Mouse (Mus musculus): ENCODE data around the gene Slc25a43.
A peak's percentile ranks its signal among the peaks of the same experiment; 100 is the strongest.

Gene Slc25a43

DNA sequence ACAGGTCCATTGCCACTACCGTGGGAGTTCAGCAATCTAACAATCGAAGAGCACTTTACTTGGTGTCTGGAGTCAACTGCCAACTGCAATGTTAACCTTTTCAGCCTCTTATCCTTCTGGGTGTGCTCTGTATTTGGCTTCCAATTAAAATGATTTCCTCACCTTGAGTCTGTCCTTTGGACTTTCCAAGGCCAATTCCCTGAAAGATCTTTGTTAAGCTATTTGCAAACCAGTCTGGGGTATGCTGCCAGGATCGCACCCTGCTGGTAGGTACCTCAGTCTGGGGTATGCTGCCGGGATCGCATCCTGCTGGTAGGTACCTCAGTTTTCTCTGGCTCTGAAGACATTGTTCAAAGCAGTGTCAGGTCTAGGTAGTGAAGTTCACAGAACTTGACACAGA is 51.1 kb downstream of the Slc25a43 start:
- no peak for DNase-seq

- peak; percentile 88 to 91 for DNase-seq
Observed at GRCm38 (mm10) chrX:36795424-36796162, 52.1 kb downstream of the Slc25a43 start, which contains the start of gene Slc25a5. Slc25a5 (plus strand) TSS chrX:36795651.

GRCm38 (mm10) chrX:36796163-36796581 is 52.7 kb downstream of the Slc25a43 start:
- peak; percentile 79 to 86 for DNase-seq

DNA sequence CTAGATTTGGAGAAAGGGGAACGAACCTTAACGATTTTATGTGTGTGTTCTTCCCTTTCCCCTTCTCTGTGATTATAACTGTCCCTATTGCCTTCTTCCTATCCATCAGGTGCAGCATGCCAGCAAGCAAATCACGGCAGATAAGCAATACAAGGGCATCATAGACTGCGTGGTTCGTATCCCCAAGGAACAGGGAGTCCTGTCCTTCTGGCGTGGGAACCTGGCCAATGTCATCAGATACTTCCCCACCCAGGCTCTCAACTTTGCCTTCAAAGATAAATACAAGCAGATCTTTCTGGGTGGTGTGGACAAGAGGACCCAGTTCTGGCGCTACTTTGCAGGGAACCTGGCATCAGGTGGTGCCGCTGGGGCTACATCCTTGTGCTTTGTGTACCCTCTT is 53.3 kb downstream of the Slc25a43 start:
- DNase-seq = peak in 1 of 2 experiments; percentile 32

GRCm38 (mm10) chrX:36799131-36799879 is 55.8 kb downstream of the Slc25a43 start:
- no peak for DNase-seq

DNA sequence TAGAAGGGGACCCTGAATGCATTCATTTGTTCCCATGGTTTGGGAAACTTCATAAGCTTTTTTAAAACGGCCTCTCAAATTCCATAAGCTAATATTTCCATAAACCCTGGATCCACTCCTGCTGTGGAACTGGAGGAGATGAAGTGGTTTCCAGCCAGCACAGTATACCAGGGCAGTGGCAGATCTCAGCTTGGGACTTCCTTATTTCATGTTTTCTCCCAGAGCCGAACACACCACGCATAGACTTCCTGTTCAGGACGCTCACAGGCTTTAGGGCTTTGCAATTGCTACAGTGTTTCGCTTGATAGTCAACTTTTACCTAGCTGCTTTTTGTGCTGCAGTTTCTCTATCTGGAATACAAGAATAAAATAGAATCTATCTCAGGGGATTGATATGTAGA is 59.7 kb downstream of the Slc25a43 start:
- no peak for DNase-seq

GRCm38 (mm10) chrX:36804196-36804595 is 60.7 kb downstream of the Slc25a43 start:
- DNase-seq = peak; percentile 52 to 70

GRCm38 (mm10) chrX:36805466-36806235 is 62.2 kb downstream of the Slc25a43 start:
- no peak for DNase-seq

DNA sequence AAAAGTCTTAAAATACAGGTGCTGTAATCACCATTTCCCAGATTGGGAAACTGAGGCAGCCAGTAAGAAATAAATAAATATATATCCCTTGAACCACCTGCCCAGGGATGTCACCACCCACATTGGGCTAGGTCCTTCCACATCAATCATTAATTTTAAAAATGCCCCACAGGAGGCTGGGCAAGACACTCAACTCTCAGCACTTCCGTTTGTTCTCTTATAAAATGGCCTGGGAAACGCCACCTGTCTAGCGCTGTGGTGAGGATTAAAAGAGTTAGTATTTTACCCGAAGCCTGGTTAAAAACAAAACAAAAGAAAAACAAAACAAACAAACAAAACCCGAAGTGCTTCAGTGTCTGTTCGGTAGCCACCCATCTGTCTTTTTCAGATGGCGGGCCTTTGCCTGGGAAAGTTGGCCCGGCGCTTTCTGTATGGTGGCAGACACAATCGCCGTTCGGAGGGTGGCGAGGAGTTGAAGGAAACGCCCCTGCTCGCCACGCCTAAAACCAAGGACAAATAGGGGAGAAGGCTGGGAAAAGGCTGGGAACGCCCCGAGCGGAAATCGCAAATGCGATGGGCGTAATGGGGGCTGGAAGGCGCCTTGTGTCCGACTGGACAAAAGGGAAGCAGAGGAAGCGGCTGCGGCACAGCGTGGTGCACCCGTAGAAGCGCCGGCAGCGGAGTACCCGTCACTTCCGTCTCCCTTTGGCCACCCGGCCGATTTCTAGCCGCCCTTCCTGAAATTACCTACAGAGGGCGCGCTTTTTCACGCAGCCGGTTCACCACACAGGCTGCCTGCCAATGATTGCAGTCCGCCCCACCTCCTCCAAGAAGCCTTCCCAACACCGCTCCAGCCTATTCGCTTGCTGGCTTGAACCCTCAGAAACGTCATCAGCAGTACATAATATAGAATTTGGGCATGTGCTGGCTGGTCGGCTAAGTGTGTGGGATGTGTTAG is 64.2 kb downstream of the Slc25a43 start:
- DNase-seq = peak; percentile 92 to 94

DNA sequence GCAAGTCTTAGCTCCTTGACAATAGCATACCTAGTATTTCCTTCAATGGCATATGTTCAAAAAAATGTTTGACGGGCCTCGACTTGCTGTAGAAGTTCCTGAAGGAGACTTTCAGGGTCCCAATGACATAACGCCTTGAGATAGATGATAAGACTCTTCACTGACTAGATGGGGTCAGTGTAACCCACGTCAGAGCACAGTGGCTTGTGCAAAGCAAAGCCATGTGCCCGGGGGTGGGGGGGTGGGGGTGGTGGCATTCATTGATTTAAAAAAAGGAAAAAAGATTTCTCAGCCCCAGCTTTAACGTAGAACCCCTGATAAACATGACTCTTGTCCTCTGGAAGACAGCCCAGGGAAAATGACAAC is 64.8 kb downstream of the Slc25a43 start:
- no peak for DNase-seq

GRCm38 (mm10) chrX:36811377-36811776 is 67.9 kb downstream of the Slc25a43 start:
- no peak for DNase-seq

GRCm38 (mm10) chrX:36814161-36814836 is 70.8 kb downstream of the Slc25a43 start:
- DNase-seq = peak; percentile 71 to 80

- DNase-seq = no peak
Observed at GRCm38 (mm10) chrX:36815022-36815421, 71.6 kb downstream of the Slc25a43 start.

DNA sequence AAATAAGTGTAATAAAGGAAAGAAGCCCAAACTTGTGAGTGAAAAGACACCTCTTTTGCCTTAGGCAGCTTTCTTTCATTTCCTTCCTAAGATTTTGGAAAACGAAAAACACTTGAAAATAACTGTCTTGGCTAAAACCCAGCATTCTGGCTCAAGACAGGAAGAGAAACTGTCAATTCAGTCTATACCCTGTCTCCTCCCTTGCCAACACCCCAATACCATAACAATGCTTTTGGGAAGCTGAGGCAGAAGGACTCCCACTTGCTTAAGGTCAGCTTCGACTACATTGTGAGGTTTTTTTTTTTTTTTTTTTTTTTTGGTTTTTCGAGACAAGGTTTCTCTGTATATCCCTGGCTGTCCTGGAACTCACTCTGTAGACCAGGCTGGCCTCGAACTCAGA is 72.0 kb downstream of the Slc25a43 start:
- DNase-seq = no peak

DNA sequence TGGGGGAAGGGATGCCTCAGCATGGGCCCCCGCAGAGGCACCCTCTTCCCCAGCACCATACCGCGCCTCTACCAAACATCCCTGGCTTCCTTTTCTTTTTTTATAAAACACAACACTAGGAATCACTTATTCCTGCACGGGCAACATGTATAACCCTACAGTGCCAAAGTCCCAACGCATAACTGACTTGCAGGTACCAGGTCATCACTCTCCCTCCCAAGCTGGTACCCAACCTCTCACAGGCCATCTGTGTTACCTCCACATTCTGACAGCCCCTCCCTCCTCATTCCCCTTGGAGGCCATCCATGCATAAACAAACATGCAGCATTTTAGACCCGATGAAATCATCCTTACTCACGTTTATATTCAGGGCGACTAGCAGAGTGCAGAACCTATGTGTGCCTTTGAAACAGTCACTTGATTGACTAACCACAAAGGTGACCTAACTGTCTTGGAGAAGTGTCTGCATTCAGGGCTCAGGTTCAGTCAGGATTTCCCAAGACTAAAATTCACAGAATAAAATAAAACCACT is 73.0 kb downstream of the Slc25a43 start:
- DNase-seq = no peak

DNA sequence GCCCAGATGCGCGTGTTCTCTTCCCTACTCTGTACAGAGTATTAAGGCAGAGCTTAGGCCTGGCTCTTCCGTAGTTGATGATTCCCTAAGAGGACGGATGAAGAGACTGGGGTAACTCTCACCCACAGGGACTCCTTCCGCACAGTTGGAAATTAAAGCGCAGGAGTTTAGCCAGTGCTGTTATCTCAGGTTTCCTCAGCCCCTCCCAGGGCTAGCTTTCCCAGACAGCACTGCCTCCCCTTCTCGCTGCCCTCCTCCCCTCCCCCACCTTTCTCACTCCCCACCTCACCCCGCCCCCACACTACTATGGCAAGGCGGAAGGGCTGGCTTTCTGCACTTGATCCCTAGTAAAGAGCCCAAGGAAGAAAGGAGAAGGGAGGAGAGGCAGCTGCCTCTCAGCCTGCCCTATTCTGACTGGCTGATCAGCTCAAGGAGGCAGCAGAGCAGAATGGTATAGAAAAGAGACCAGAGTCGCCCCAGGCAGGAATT is 73.5 kb downstream of the Slc25a43 start:
- DNase-seq = peak in 1 of 2 experiments; percentile 38

DNA sequence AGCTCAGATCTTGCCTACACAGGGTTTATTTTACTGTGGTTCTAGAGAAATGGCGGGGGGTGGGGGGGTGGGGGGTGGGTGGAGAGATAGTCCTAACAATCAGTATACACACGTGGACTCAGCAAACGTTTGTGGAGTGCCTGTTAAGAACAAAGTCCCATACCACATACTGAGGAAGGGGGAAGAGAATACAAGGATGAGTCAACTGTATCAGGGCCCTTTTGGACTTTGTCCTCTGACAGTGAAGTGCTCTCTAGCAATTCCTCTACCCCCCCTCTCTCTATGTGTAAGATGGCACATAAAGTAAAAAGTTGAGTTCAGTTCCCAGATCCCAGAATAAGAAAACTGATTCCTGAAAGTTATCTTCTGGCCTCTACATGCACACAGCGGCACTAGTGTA is 76.1 kb downstream of the Slc25a43 start:
- no peak for DNase-seq

- DNase-seq = peak; percentile 47 to 62
Observed at GRCm38 (mm10) chrX:36820201-36820600, 76.7 kb downstream of the Slc25a43 start.

- DNase-seq = no peak
Observed at GRCm38 (mm10) chrX:36823932-36824711, 80.7 kb downstream of the Slc25a43 start.

DNA sequence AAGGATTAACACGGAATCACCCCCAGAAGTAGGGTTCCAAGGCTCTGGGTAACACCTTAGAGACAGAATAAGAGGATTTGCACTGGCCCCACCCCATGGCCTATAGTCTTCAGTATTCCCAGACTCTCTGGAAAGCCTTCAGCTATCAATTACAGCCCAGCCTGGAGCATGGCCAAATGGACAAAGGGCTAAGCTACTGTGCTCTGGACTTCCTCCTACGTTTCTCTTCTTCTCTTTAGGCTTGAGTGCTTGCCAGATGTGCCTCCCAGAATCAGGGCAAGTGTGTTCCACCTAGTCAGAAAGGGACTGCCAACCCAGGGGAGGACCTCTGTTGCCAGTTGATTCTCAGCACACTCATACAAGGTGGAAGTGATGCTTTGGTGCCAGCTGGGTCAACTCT is 81.6 kb downstream of the Slc25a43 start:
- DNase-seq = peak in 1 of 2 experiments; percentile 11
